Mouse (Mus musculus) cortical plate, adult 2 months (tissue): ENCODE measurements around the gene Exoc2.

Source experiments
- CTCF ChIP-seq: fragments of 200-500 bp; IDR thresholded peaks from 2 replicates; pipeline ENCODE4 v1.5.1; 2011; ENCODE audit warnings: mild to moderate bottlenecking, control low read depth, low read length; ENCODE audit not compliant: insufficient read depth; ENCODE audit errors: extremely low read depth
- POLR2A ChIP-seq: fragments of 200-500 bp; IDR thresholded peaks from 2 replicates; pipeline ENCODE4 v1.6.1; 2011; ENCODE audit warnings: mild to moderate bottlenecking, low read length, control low read depth; ENCODE audit not compliant: insufficient read depth; ENCODE audit errors: extremely low read depth

GRCm38 (mm10) chr13:30879871-30880270 is 94.0 kb downstream of the Exoc2 start:
- no peak for TF ChIP-seq CTCF
- no peak for TF ChIP-seq POLR2A
